Mouse (Mus musculus): ENCODE results near the gene Esp18. TPM values are rescaled to one million over a fixed set of nuclear protein-coding genes. Genes with fewer than 3 reads are reported as not detected.

The Esp18 gene
- not detected in 2 replicates for polyA plus RNA-seq (2015; fragmentation: Nextera tagmentation; extraction: Ambion mirVana)

DNA sequence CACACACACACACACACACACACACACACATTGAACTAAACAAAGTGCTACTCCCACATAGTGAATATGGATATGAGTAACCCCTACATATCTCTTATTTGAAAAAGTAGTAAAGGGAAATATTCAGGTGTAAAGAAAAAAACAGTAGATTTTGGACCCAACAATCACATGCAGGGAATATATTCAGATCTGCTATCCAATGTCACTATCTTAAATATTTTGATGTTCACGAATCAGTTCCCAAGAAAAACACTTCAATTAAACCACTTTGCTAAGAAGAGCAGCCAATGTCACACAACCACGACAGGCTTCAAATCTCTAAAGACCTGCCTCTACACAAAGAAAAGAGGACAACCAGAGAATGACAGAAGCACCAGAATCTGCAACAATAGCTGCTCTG lies at the start of gene Esp18:
Esp18 (plus strand) TSS at position 301 of the 400 bp plus-strand sequence.
- Histone ChIP-seq H3K36me3 (no peaks in the 10 kb centered on the region), H3K4me3 (no peak within 1 kb of the TSS), H3K9me3 (replicated peaks) (no peaks in the 10 kb centered on the region), H3K27me3 (no peaks in the 10 kb centered on the region), H3K27ac (no peak within 1 kb of the TSS), H3K4me2 (no peak within 1 kb of the TSS), H3K9ac (no peak within 1 kb of the TSS), H3K4me1 (replicated peaks) (no peaks in the 10 kb centered on the region)
- 58% methylated on average over 2 of the region's 2 CpGs for WGBS
- ATAC-seq (replicated peaks; ENCODE audit: insufficient number of reproducible peaks, insufficient read depth, low FRiP score, low read depth): no peak

DNA sequence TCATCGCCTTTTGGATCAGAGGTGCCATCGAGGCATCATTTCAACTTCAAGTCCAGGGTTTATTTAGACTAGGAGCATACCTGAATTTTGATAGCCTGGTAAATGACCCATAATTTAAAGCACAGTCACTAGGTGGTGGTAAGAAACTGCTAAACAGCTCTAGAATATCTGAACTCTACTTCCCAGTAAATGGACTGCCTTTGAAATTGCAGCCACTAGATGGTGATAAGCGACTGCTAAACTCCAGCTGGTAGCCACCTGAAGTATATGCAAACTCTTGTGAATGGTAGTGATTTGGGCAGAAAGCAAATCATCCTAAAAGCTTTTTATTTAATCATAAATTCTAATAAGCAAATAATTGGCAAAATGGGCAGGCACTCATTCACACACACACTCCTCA lies 42.8 kb upstream of the Esp18 start:
- H3K27ac ChIP-seq: no peak overlapping the region
- no peak overlapping the region for H3K9ac ChIP-seq
- no peaks in the 10 kb centered on the region for H3K4me1 ChIP-seq (replicated peaks)
- 61% methylated on average over 3 of the region's 3 CpGs for WGBS
- 0 out of 2 replicates have a peak, but pooled peaks cover 3% of the 10 kb centered on the region for H3K9me3 ChIP-seq (replicated peaks)
- ATAC-seq (replicated peaks; ENCODE audit: insufficient number of reproducible peaks, insufficient read depth, low FRiP score, low read depth): no peak
- no peaks in the 10 kb centered on the region for H3K27me3 ChIP-seq
- no peaks in the 10 kb centered on the region for H3K36me3 ChIP-seq
- H3K4me2 ChIP-seq: no peak overlapping the region
- no peak overlapping the region for H3K4me3 ChIP-seq

Small RNA genes lying within 50 kb of the gene (microRNA-seq; reads per million reads assigned to microRNA genes)
- not detected for gene Gm26429

Other genes with a start within 250 kb of the Esp18 start
- gene Esp16, start 129.8 kb downstream of the Esp18 start, polyA plus RNA-seq (2015; fragmentation: Nextera tagmentation; extraction: Ambion mirVana): not detected in 2 replicates
- gene Esp15, start 234.6 kb downstream of the Esp18 start, polyA plus RNA-seq (2015; fragmentation: Nextera tagmentation; extraction: Ambion mirVana): not detected in 2 replicates